Mouse (Mus musculus): ENCODE results near the gene Plekhm3. TPM values are rescaled to one million over a fixed set of nuclear protein-coding genes. Genes with fewer than 3 reads are reported as not detected.
A peak's percentile ranks its signal among the peaks of the same experiment; 100 is the strongest.
"Not testable (repeated sequence)": the region's sequence is repeated elsewhere in the genome, so short reads cannot be mapped to it uniquely, and the experiment has no call there.

The Plekhm3 gene
- total RNA-seq (2015; ENCODE audit: low replicate concordance) (6.5 and 7.5 TPM in 2 replicates), total RNA-seq (2017; ENCODE audit: low replicate concordance) (3.7 and 7.4 TPM in 2 replicates)

DNA sequence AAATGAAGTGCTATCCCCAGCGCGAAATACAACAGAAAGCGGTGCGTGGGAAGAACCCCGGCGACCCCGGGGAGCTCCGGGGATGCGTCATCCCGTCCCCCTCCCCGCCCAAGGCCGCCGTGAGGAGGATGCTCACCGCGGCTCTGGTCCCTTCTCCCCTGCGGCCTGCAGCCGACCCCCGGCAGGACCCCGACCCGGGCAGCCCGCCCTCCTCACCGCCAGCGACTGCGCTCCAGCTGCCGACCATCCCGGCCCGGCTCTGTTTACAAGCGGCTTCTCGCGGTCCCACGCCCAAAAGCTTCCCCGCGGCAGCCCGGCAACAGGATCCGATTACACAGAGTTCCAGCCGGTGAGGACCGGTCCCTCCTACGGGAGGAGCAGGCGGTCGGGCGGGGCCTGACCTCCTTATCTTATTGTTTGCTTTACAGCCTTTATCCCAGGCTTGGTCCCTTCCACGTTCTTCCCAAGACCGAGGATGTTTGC is at the start of gene Plekhm3:
Gene Plekhm3 (minus strand): TSS at position 346 of the 483 bp plus-strand sequence.
- ATAC-seq (replicated peaks; ENCODE audit: low FRiP score, poor library complexity, severe bottlenecking): peak; percentile 95

GRCm38 (mm10) chr1:65005575-65005974 is 49.0 kb upstream of the Plekhm3 start:
- no peak for ATAC-seq (replicated peaks; ENCODE audit: low FRiP score, poor library complexity, severe bottlenecking)

DNA sequence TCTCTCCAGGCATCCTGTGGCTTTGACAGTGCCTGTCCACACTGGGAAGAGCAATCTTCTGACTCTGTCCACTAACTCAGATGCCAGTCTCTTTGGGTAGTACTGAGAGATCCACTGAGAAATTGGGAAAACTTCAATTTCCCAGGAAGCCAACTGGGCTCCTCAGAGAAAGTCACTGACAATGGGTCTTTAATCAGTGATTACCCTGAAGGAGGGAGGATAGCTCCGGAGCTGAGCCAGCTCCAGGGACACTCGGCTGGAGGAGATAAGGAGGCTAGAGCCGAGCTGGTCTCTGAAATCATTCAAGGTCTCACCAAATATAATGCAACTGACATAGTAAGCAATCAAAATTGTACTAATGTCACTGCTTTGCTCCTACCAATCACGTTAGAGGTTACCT is 47.9 kb upstream of the Plekhm3 start:
- ATAC-seq (replicated peaks; ENCODE audit: low FRiP score, poor library complexity, severe bottlenecking): no peak

GRCm38 (mm10) chr1:64993206-64993605 is 36.6 kb upstream of the Plekhm3 start:
- no peak for ATAC-seq (replicated peaks; ENCODE audit: low FRiP score, poor library complexity, severe bottlenecking)

GRCm38 (mm10) chr1:64988176-64988575 is 31.6 kb upstream of the Plekhm3 start:
- ATAC-seq (replicated peaks; ENCODE audit: low FRiP score, poor library complexity, severe bottlenecking): no peak

GRCm38 (mm10) chr1:64986120-64986519 is 29.5 kb upstream of the Plekhm3 start:
- no peak for ATAC-seq (replicated peaks; ENCODE audit: low FRiP score, poor library complexity, severe bottlenecking)

- no peak for ATAC-seq (replicated peaks; ENCODE audit: low FRiP score, poor library complexity, severe bottlenecking)
These were observed 26.6 kb upstream of the Plekhm3 start for GRCm38 (mm10) chr1:64983247-64983646.

DNA sequence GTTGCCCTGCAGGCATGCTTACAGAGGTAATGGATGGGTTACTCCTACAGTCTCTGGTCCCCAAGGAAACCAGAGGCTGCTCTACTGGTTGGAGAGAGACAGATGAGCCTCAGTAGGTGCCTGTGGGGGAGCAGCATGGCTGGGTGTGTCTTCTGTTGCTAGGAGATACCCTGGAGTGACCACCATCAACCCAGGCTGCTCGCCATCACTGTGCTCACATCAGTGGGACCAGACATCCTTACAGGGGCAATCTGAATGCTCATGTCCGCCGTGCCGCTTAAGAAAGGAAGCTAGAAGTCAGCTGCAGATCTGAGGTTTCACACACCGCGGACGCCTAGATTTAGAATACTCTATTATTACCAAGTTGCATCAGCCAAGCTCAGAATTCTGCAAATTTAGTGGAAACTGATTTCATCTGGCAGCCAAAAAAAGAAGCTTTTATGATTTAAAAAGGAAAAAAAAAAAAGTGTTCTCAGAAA is 21.7 kb upstream of the Plekhm3 start:
- ATAC-seq (replicated peaks; ENCODE audit: low FRiP score, poor library complexity, severe bottlenecking): no peak

DNA sequence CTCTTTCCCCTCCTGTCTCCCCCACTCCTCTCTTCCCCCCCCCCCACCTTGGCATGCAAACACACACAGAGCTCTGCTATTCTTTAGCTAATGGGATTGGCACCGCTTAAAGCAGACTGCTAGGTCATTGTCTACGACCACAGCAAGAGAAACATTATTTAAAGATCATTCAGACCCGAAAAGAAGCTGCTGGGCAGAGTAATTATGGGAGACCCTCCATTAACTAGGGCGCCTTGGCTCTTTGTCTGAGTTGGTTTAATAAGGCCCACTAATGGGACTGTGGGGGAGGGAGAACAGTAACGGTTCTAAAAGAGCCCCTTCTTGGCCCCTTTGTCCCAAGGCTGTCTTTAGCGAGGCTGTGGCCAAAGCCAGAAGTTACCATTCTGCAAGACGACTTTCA is 18.7 kb upstream of the Plekhm3 start:
- no peak for ATAC-seq (replicated peaks; ENCODE audit: low FRiP score, poor library complexity, severe bottlenecking)

GRCm38 (mm10) chr1:64970685-64971084 is 14.1 kb upstream of the Plekhm3 start:
- no peak for ATAC-seq (replicated peaks; ENCODE audit: low FRiP score, poor library complexity, severe bottlenecking)

- 0 out of 2 replicates have a peak, but pooled peaks have one; percentile 25 for ATAC-seq (replicated peaks; ENCODE audit: low FRiP score, poor library complexity, severe bottlenecking)
These were observed 431 bp upstream of the Plekhm3 start for GRCm38 (mm10) chr1:64957021-64957489.

DNA sequence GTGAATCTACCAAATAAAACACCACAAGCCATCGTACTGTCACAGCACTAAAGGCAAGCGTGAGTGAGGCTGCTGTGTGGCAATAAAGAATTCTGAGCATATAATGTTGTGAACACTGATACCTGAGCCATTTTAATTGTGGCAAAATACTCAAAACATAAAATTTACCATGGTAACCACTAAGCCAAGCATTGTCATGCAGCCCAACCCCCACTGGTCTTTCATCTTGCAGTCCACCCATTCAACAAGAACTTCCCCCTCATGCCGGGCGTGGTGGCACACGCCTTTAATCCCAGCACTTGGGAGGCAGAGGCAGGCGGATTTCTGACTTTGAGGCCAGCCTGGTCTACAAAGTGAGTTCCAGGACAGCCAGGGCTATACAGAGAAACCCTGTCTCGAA is 1.8 kb downstream of the Plekhm3 start:
- ATAC-seq (replicated peaks; ENCODE audit: low FRiP score, poor library complexity, severe bottlenecking): not testable (repeated sequence)

DNA sequence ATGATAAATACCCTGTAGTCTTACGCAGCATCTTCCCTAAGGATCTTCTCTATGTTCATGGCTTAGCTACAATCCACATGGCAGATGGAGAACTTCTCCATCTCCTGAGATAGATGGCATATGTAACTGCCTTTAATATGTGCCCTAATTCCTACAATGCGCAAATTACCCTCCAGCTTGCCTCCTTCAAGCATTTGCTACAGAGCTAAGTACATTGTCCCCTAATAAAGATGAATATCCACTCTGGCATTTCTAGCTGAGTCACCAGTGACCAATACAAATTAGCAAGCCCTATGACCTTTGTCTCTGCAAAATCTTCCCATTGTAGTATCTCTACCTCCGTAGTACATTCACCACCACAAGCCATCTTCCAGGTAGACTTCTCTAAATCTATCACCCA is 6.4 kb downstream of the Plekhm3 start:
- no peak for ATAC-seq (replicated peaks; ENCODE audit: low FRiP score, poor library complexity, severe bottlenecking)

GRCm38 (mm10) chr1:64949377-64949776 is 7.2 kb downstream of the Plekhm3 start:
- no peak for ATAC-seq (replicated peaks; ENCODE audit: low FRiP score, poor library complexity, severe bottlenecking)

GRCm38 (mm10) chr1:64946106-64946505 is 10.5 kb downstream of the Plekhm3 start:
- ATAC-seq (replicated peaks; ENCODE audit: low FRiP score, poor library complexity, severe bottlenecking): no peak

DNA sequence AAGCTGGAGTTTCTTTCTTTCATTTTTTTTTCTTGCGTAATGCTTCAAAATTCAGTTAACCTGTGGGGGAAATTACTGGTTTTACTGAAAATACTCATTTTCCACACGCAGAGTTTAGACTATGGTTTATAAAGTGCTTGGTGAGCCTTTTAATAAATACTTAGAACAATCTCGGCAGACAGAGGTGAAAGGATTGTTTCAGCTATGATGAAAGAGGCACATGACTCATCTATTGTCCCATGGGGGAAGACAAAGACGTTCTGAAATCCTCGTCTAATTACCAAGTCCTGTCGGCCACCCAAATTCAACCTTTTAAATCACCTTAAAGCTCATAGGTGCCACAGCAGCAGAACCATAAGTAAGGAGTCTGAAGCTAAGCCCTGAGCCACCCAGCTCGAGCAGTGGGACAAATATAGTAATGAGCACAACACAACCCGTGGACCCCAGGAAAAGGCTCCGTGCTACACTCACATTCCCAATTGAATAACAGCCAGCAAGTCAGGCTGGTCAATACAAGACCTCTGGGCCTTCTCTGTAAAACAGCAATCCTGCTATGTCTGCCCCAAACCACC is 11.3 kb downstream of the Plekhm3 start:
- ATAC-seq (replicated peaks; ENCODE audit: low FRiP score, poor library complexity, severe bottlenecking): no peak

GRCm38 (mm10) chr1:64944746-64945145 is 11.9 kb downstream of the Plekhm3 start:
- no peak for ATAC-seq (replicated peaks; ENCODE audit: low FRiP score, poor library complexity, severe bottlenecking)

DNA sequence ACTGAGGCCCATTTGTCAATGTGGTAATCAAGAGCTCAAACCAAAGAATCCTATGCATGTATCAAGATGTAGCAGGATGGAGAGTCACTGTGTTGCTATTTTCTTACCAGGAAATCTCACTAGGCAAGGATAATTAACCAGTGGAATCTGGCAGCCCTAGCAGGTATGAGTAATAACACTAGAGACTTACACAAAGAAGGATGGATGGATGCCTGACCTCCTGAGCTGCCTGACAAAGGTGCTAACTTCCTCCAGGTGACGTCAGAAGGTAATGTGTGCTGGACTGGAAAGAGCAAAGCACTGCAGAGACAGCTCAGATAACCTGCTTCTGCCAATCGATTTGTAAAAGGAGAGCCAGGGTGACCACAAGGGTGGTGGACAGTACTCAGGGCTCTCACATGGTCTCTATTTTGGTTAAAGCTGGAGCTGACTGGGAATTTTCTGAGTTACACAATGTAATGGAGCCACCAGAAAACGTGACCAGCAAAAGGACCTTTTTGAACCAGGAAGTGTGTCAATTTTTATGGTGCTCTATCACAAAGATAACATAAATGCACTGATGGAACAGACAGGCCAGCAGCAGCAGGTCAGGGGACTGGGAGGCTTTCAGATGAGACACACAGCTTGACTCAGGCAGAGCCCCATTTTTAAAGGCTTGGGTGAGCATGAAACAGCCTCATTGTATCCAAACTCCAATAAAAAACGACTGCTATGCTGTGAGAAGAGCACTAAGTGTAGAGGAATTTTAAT is 14.4 kb downstream of the Plekhm3 start:
- ATAC-seq (replicated peaks; ENCODE audit: low FRiP score, poor library complexity, severe bottlenecking): no peak

DNA sequence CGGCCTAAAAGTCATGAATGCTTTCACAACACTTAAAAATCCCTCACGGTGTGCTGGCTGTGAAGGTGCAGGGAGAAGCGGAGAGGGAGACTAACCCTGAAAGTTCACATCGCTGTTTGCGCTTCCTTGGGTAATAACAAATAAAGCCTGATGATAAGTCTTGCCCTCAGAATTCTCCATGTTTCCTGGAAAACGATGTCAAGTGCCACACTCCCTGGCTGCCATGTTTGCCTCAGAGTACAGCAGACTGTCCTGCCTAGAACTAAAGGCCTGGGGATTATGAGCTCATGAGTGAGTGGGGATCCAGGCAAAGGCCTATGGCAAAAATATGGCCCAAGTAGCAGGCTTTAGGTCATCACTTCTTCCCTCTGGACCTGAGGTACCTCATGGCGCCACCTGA is 17.7 kb downstream of the Plekhm3 start:
- no peak for ATAC-seq (replicated peaks; ENCODE audit: low FRiP score, poor library complexity, severe bottlenecking)

GRCm38 (mm10) chr1:64937692-64938091 is 18.9 kb downstream of the Plekhm3 start:
- no peak for ATAC-seq (replicated peaks; ENCODE audit: low FRiP score, poor library complexity, severe bottlenecking)

GRCm38 (mm10) chr1:64932921-64933320 is 23.7 kb downstream of the Plekhm3 start:
- ATAC-seq (replicated peaks; ENCODE audit: low FRiP score, poor library complexity, severe bottlenecking): no peak
